Mouse (Mus musculus) kidney, adult 2 months (tissue): ENCODE data around the gene Prkch.

ENCODE experiments used
- CTCF ChIP-seq: fragments of 200-500 bp; conservative IDR thresholded peaks from 2 replicates; pipeline ENCODE4 v1.5.1; 2011; ENCODE audit warnings: low read depth, mild to moderate bottlenecking, control low read depth, low read length, moderate library complexity, mixed read lengths; ENCODE audit not compliant: insufficient read depth, insufficient read length
- POLR2A ChIP-seq: fragments of 200-500 bp; IDR thresholded peaks from one replicate; pipeline ENCODE4 v1.6.1; 2011; ENCODE audit warnings: low read depth, low read length, control low read depth

- TF ChIP-seq CTCF (no peak), POLR2A (no peak)
These were observed 135.9 kb downstream of the Prkch start for GRCm38 (mm10) chr12:73720466-73720865.
